Mouse (Mus musculus) hindbrain, postnatal 0 days (tissue): ENCODE data around the gene Zfp423. TPM values are rescaled to one million over a fixed set of nuclear protein-coding genes. Genes with fewer than 3 reads are reported as not detected.

Source experiments
- ATAC-seq: fragments of 200-750 bp; cut with Nextera tagmentation; 2 replicates; pipeline ENCODE4 v1.8.0; 2017; ENCODE audit warnings: mild to moderate bottlenecking, moderate TSS enrichment, moderate library complexity
- DNase-seq: peaks from one replicate; pipeline ENCODE4 v3.0.0-alpha.2; 2015; ENCODE audit warnings: low spot score
- H3K27ac ChIP-seq: fragments of 300-500 bp; sonication (generic); 2 replicates; pipeline ENCODE4 v1.5.1; 2014; ENCODE audit warnings: mild to moderate bottlenecking
- H3K27me3 ChIP-seq: fragments of 300-500 bp; sonication (generic); 2 replicates; pipeline ENCODE4 v1.6.1; 2014; ENCODE audit warnings: low read length, mixed read lengths; ENCODE audit not compliant: insufficient read depth
- H3K36me3 ChIP-seq: fragments of 300-500 bp; sonication (generic); 2 replicates; pipeline ENCODE4 v1.6.1; 2014; ENCODE audit warnings: low read length, mixed read lengths; ENCODE audit not compliant: insufficient read depth
- H3K4me1 ChIP-seq: fragments of 300-500 bp; sonication (generic); 2 replicates; pipeline ENCODE4 v1.6.1; 2014; ENCODE audit warnings: antibody characterized with exemption, low read length, mixed read lengths; ENCODE audit not compliant: insufficient read depth
- H3K4me2 ChIP-seq: fragments of 300-500 bp; sonication (generic); 2 replicates; pipeline ENCODE4 v1.6.1; 2014; ENCODE audit warnings: low read depth, mild to moderate bottlenecking, low read length, moderate library complexity, mixed read lengths
- H3K4me3 ChIP-seq: fragments of 300-500 bp; sonication (generic); 2 replicates; pipeline ENCODE4 v1.5.1; 2014; ENCODE audit warnings: low read length
- H3K9ac ChIP-seq: fragments of 300-500 bp; sonication (generic); replicated peaks from 2 replicates; pipeline ENCODE4 v1.6.1; 2014; ENCODE audit warnings: mild to moderate bottlenecking, low read length, moderate library complexity, mixed read lengths
- H3K9me3 ChIP-seq: fragments of 300-500 bp; sonication (generic); 2 replicates; pipeline ENCODE4 v1.6.1; 2016; ENCODE audit warnings: low read length, mixed read lengths
- CTCF ChIP-seq: IDR thresholded peaks from 2 replicates; pipeline ENCODE4 v1.5.1; 2016; ENCODE audit warnings: antibody characterized with exemption, control low read depth, low read depth
- WGBS: fragments of 180-500 bp; shearing (Covaris S2); extraction: QIAGEN DNeasy Blood & Tissue Kit; methylation state at CpG from one replicate; pipeline ENCODE4 v1.1.7; 2014; 5-methylcytosine and 5-hydroxymethylcytosine counted together
- polyA plus RNA-seq: library from polyadenylated mRNA; unstranded; fragments of >200 nt; fragmentation: Nextera tagmentation; extraction: Ambion mirVana; gene quantifications from 2 replicates; pipeline ENCODE4 v1.2.1, GENCODE M21; 2015
- total RNA-seq: library from RNA; depleted of rRNA; stranded (reverse); fragments of >200 nt; gene quantifications from 2 replicates; pipeline ENCODE4 v1.2.3, GENCODE M21; 2014

The Zfp423 gene
- total and polyA plus RNA-seq, 2 experiments from 2014 or later, result 22.2 to 73.6 TPM

GRCm38 (mm10) chr8:87961108-87961507, 1.7 kb upstream of the Zfp423 start:
- TF ChIP-seq CTCF, result peak; percentile 78
- peak; percentile 61 for DNase-seq

GRCm38 (mm10) chr8:87960061-87960749, 810 bp upstream of the Zfp423 start:
- peak; percentile 71 for TF ChIP-seq CTCF
- no peaks in the 10 kb centered on the region for H3K36me3 ChIP-seq
- H3K9ac ChIP-seq, result peak overlapping the region; percentile 85
- peak; percentile 92 for DNase-seq
- no peaks in the 10 kb centered on the region for H3K9me3 ChIP-seq
- H3K4me1 ChIP-seq, result peaks cover 32% of the 10 kb centered on the region
- H3K27me3 ChIP-seq, result no peaks in the 10 kb centered on the region
- peak overlapping the region; percentile 94 for H3K27ac ChIP-seq
- ATAC-seq, result peak; percentile 86
- peak overlapping the region; percentile 81 for H3K4me3 ChIP-seq
- WGBS, result under 1% methylated on average over 53 of the region's 76 CpGs
- peak overlapping the region; percentile 95 for H3K4me2 ChIP-seq

More at GRCm38 (mm10) chr8:87961108-87961507, 1.7 kb upstream of the Zfp423 start:
- ATAC-seq, result no peak
- under 1% methylated on average over 19 of the region's 20 CpGs for WGBS
- H3K4me3 ChIP-seq, result peak overlapping the region; percentile 81
- H3K27ac ChIP-seq, result no peak overlapping the region
- H3K27me3 ChIP-seq, result no peaks in the 10 kb centered on the region
- no peaks in the 10 kb centered on the region for H3K36me3 ChIP-seq
- peak overlapping the region; percentile 95 for H3K4me2 ChIP-seq
- peak overlapping the region; percentile 38; the same call in 1 of the 2 replicates for H3K9ac ChIP-seq
- H3K4me1 ChIP-seq, result peaks cover 27% of the 10 kb centered on the region
- no peaks in the 10 kb centered on the region for H3K9me3 ChIP-seq

GRCm38 (mm10) chr8:87958451-87959319, 710 bp downstream of the Zfp423 start:
- DNase-seq, result peak; percentile 80
- no peak for TF ChIP-seq CTCF
- WGBS, result 2% methylated on average over 75 of the region's 115 CpGs
- no peaks in the 10 kb centered on the region for H3K9me3 ChIP-seq
- no peaks in the 10 kb centered on the region for H3K36me3 ChIP-seq
- no peaks in the 10 kb centered on the region for H3K27me3 ChIP-seq
- H3K4me2 ChIP-seq, result peak overlapping the region; percentile 95
- H3K9ac ChIP-seq, result peak overlapping the region; percentile 85
- H3K4me1 ChIP-seq, result peaks cover 32% of the 10 kb centered on the region
- peak overlapping the region; percentile 81 for H3K4me3 ChIP-seq
- H3K27ac ChIP-seq, result peak overlapping the region; percentile 94
- ATAC-seq, result peak; percentile 61

- peak; percentile 6 for DNase-seq
- no peak for ATAC-seq
- TF ChIP-seq CTCF, result no peak
- 3% methylated on average over 20 of the region's 20 CpGs for WGBS
- Histone ChIP-seq H3K9ac (peak overlapping the region; percentile 85), H3K36me3 (no peaks in the 10 kb centered on the region), H3K4me2 (peak overlapping the region; percentile 95), H3K9me3 (no peaks in the 10 kb centered on the region), H3K27me3 (no peaks in the 10 kb centered on the region), H3K4me3 (peak overlapping the region; percentile 81), H3K27ac (peak overlapping the region; percentile 94), H3K4me1 (peaks cover 32% of the 10 kb centered on the region)
Measured at GRCm38 (mm10) chr8:87957871-87958450, 1.4 kb downstream of the Zfp423 start.

- no peak for ATAC-seq
- Histone ChIP-seq H3K27me3 (no peaks in the 10 kb centered on the region), H3K4me1 (peaks cover 19% of the 10 kb centered on the region; the same call in 1 of the 2 replicates), H3K9ac (no peak overlapping the region), H3K9me3 (no peaks in the 10 kb centered on the region), H3K4me2 (0 out of 2 replicates have a peak overlapping the region, but pooled peaks have one; percentile 95), H3K27ac (no peak overlapping the region), H3K36me3 (no peaks in the 10 kb centered on the region), H3K4me3 (no peak overlapping the region)
- no peak for TF ChIP-seq CTCF
- WGBS, result 33% methylated on average over 5 of the region's 5 CpGs
- no peak for DNase-seq
Measured at GRCm38 (mm10) chr8:87956001-87956400, 3.4 kb downstream of the Zfp423 start.

- peaks cover 19% of the 10 kb centered on the region; the same call in 1 of the 2 replicates for H3K4me1 ChIP-seq
- DNase-seq, result no peak
- H3K27me3 ChIP-seq, result no peaks in the 10 kb centered on the region
- no peak for TF ChIP-seq CTCF
- no peak overlapping the region for H3K4me2 ChIP-seq
- WGBS, result 15% methylated on average over 5 of the region's 5 CpGs
- H3K27ac ChIP-seq, result no peak overlapping the region
- no peaks in the 10 kb centered on the region for H3K36me3 ChIP-seq
- H3K9me3 ChIP-seq, result no peaks in the 10 kb centered on the region
- ATAC-seq, result no peak
- no peak overlapping the region for H3K4me3 ChIP-seq
- no peak overlapping the region for H3K9ac ChIP-seq
Measured at GRCm38 (mm10) chr8:87953473-87953872, 5.9 kb downstream of the Zfp423 start.
